Mouse (Mus musculus): Measurements from ENCODE around the gene Ccdc163.
"Not testable (repeated sequence)": the region's sequence is repeated elsewhere in the genome, so short reads cannot be mapped to it uniquely, and the experiment has no call there.

Gene Ccdc163

DNA sequence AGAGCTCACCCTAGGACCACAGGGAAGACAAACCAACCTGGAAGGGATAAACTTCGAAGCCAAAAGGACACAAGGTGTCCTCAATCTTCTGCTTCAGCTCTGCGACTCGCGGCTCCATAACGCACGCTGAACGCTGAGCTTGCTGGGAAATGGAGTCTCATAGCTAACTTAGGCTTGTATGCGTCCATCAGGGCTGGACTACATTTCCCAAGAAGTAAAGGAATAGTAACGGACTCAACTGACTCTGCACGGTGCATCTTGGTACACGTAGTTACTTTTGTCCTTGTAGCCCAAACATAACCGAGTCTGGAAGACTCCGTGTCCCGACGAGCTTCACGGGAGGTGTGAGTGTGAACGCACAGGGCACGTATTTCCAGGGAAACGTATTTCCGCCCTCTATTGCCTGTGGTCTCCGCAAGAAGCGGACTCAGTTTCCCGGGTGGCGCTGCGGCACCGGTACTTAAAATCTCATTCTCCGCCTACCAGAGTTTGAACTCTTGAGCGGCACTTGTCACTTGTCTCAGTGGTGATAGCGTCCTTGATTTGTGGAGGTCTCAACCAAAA is at the start of gene Ccdc163, which contains the start of gene Mmachc:
Ccdc163 (plus strand) TSS at position 309 of the 564 bp plus-strand sequence.
Mmachc (minus strand) TSS at position 206 of the 564 bp plus-strand sequence.
- in situ Hi-C loops (cut with MboI, MseI): no loop called here

DNA sequence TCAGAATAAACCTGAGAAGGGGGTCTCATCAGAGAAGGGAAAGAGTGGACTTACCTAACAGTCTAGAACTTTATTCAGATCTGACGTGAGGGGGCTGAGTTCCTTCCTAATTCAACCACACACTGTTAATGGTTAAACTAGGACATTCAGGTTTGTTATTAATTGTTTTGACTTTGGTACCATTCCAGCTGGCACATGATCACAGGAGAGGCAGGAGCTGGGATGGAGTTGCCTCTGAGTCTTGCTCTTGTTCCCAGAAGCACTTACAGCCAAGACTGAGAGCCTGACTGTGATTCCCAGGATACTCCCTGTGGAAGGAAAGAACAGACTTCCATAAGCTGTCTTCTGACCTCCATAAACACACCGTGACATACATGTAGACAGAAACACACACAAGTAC is 48.8 kb upstream of the Ccdc163 start:
- in situ Hi-C loops (cut with MboI, MseI): no loop called here

DNA sequence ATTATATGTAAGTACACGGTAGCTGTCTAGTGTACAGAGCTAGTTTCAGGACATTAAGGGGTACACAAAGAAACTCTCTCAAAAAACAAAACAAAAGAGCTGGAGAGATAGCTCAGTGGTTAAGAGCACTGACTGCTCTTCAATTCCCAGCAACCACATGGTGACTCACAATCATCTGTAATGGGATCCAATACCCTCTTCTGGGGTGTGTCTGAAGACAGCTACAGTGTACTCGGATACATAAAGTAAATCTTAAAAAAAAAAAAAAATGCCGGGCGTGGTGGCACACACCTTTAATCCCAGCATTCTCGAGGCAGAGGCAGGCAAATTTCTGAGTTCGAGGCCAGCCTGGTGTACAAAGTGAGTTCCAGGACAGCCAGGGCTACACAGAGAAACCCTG is 48.4 kb upstream of the Ccdc163 start:
- in situ Hi-C loops (cut with MboI, MseI): not testable (repeated sequence)

DNA sequence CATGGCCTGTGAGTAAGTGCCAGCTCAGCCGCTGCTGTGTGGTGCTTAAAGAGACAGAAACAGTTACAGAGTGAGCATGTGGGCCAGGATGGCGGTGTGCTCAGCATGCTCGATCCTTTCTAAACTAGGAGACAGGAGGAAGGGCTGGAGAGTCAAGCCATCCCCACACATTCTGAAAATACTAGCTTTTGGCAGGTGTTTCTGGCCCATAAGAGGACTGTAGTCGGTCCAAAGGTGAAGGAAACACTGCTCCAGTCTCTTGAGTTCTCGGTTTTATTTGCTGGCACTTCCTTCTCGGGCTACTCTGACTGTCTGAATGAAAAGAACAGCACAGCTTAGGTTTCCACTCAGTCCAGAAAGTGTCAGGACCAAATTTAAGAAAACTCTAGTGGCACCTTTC is 47.5 kb upstream of the Ccdc163 start:
- in situ Hi-C loops (cut with MboI, MseI): no loop called here

DNA sequence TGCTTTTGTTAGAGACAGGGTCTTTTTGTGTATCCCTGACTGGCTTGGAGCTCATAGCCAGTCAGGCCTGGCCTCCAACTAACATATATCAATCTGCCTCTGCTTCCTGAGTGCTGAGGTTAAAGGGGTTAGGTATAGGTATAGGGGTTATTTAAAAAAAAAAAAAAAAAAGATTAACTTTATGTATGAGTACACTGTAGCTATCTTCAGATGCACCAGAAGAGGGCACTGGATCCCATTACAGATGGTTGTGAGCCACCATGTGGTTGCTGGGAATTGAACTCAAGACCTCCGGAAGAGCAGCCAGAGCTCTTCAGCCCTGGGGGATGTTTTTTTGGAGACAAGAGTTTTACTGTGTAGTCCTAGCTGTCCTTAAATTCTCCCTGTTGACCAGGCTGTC is 46.3 kb upstream of the Ccdc163 start:
- in situ Hi-C loops (cut with MboI, MseI): no loop called here

DNA sequence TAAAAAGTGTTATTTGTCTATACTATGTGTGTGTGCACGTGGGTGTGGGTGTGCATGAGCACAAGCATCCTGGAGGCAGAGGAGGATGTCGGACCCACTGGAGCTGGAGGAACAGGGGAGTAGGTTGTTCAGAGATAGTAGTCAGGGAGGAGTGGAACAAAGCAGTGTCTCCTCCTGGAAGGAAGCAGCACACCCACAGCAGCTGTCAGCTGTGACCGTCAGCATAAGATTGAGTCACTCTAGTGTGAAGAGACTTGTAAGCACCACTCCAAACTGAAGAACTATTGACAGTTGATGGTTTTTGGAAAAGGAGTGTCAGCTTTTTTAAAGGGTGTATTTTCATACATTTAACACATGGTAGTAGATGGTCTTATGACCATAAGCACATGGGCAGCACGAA is 41.7 kb upstream of the Ccdc163 start:
- in situ Hi-C loops (cut with MboI, MseI): no loop called here

DNA sequence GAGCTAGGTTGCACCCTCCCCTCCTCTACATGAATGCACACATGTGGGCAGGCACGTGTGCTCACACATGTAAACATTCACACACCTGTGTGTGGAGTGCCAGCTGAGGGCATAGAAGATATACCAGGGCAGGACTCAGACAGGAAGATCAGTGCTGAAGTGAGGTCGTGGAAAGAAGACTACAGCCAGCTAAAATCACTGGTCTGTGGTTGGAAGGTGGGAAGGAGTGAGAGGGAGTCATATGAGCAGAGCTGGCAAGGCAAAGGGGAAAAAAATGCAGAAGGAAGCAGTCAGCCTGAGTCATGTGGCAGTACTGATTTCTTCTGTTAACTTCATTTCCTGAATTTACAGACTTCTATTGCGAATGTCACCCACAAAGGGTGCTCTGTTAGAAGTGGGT is 40.2 kb upstream of the Ccdc163 start:
- in situ Hi-C loops (cut with MboI, MseI): no loop called here

DNA sequence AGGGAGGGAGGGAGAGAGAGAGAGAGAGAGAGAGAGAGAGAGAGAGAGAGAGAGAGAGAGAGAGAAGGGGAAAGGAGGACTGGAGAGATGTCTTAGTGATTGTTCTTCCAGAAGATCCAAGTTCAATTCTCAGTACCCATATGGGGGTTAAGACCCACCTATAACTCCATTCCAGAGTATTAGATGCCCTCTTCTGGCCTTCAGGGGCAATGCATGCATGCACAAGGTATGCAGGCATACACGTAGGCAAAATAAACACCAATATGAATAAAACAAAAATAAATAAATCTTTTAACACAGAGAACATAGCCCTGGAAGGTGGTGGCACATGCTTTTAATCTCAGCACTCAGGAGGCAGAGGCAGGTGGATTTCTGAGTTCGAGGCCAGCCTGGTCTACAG is 39.0 kb upstream of the Ccdc163 start:
- in situ Hi-C loops (cut with MboI, MseI): no loop called here

DNA sequence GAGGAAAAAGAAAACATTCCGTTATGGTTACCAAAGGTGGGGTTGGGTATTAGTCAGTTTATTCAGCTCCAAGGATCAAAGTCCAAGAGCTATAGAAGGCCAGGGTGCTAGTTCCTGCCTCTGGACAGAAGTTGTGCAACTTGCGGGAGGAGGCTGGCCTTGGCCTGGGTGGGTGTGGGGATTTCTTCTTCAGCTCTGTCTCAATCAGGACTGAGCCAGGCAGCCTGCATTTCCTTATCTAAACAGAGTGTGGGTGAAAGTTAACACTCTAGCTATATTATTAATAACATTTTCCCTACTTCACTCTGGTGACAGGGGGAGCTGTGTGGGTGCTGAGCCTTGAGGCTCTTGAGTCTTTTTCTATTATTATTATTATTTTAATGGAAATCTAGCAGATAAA is 35.5 kb upstream of the Ccdc163 start:
- in situ Hi-C loops (cut with MboI, MseI): no loop called here

DNA sequence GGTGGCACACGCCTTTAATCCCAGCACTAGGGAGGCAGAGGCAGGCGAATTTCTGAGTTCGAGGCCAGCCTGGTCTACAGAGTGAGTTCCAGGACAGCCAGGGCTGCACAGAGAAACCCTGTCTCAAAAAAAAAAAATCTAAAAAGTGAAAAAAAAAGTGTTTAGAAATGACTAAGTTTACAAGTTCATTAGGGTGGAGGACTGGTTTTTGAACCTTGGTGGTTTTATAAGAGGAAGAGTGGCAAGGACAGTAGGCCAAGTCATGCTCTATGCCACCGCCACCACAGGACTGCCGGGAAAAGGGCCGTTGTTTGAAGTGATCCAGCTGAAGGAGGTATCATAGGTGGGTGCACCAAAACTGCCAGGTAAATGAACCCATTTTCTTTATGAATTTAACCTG is 33.5 kb upstream of the Ccdc163 start:
- in situ Hi-C loops (cut with MboI, MseI): not testable (repeated sequence)

DNA sequence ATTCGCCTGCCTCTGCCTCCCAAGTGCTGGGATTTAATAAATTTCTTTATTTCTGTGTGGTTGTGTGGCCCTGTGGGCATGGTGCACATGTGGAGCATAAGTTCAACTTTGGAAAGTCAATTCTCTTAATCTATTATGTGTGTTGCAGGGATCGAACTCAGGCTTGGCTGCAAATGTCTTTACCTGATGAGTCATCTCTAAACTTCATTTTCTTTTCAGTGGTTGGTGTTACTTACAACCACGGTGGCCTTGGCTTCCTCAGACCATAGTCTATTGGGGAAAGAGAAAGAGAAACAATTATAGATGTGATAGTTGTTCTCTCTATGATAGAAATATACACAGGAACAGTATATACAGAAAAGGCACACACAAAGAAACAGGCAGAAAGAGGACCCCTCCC is 32.3 kb upstream of the Ccdc163 start:
- in situ Hi-C loops (cut with MboI, MseI): no loop called here

DNA sequence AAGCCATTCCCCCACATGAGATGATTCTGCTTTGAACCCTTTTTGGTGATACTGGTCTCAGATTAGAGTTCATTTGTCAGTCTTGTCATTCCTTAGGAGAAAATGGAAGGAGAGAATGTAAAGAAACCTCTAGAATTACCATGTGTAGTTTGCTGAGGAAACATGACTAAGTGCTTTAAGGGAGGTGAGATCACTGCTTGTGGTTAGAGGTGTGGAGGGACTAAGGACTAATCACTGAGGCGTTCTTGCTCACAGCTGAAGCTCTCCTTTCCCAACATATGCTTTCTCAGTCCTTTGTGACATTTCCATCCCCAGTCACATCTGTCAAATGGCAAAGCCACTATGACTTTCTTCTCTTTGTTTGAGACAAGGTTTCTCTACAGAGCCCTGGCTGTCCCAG is 30.5 kb upstream of the Ccdc163 start:
- in situ Hi-C loops (cut with MboI, MseI): no loop called here

DNA sequence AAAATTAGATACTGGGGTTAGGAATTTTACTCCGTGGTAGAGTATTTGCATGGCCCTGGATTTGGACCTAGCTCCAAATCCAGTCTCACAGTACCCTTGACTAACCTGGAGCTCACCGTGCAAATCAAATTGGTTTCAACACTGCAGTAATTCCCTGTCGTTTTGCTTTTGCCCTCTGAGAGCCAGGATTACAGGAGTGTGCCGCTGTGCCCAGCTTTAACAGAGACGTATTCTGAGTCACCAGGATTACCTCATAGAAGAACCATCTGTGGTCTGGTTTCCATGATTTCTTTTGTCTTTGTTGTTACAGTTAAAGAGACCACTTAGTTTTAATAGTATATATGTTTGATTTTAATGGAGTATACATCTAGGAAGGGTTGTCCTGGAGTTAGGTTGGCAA is 29.2 kb upstream of the Ccdc163 start:
- in situ Hi-C loops (cut with MboI, MseI): no loop called here

DNA sequence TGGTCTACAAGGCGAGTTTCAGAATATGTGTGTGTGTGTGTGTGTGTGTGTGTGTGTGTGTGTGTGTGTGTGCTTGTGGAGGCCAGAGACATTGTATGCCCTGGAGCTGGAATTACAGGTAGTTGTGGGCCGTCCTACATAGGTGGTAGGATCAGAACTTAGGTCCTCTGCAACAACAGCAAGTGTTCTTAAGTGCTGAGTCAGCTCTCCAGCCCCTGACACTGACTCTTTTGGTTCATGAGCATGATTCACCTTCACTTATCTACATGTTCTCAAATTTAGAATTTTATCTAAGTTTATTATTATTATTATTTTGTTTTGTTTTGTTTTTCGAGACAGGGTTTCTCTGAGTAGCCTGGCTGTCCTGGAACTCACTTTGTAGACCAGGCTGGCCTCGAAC is 27.8 kb upstream of the Ccdc163 start:
- in situ Hi-C loops (cut with MboI, MseI): not testable (repeated sequence)

DNA sequence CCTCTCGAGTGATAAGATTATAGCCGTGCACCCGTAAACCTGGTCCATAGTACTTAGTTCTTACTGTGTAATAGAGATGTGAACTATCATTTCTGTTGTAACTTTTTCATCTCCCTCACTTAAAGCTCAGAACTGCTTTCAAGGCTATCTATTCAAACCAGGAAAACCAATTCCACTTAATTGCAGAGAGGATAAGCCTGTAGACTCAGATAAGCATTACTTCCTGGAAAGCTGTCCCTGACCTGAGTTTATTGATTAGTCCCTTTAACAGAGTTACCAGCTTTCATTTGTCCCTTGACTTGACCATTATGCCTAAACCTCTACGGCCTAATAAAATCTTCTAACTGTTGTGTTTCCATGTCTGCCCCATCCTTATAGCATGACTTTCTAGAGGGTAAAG is 24.4 kb upstream of the Ccdc163 start:
- in situ Hi-C loops (cut with MboI, MseI): no loop called here

DNA sequence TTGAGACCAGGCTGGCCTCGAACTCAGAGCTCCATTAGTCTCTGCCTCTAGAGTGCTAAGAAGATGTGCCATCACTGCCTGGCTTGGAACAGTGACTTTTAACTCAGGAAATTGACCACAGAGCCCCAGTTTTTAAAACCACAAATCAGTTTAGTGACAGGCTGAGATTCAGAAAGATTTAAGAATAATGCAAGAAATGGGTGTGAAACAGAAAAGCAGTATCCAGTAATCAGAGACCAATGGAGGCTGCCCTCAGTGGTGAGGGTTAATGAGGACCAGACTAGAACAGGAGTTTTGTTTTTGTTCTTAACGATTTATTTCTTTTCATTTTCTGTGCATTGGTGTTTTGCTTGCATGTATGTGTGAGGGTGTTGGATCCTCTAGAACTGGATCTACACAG is 23.6 kb upstream of the Ccdc163 start:
- in situ Hi-C loops (cut with MboI, MseI): loop anchor here in 1 of 2 experiments (5.0 kb wide), 1 partner anchor 32 kb away; the partner anchor contains the start of gene Akr1a1

DNA sequence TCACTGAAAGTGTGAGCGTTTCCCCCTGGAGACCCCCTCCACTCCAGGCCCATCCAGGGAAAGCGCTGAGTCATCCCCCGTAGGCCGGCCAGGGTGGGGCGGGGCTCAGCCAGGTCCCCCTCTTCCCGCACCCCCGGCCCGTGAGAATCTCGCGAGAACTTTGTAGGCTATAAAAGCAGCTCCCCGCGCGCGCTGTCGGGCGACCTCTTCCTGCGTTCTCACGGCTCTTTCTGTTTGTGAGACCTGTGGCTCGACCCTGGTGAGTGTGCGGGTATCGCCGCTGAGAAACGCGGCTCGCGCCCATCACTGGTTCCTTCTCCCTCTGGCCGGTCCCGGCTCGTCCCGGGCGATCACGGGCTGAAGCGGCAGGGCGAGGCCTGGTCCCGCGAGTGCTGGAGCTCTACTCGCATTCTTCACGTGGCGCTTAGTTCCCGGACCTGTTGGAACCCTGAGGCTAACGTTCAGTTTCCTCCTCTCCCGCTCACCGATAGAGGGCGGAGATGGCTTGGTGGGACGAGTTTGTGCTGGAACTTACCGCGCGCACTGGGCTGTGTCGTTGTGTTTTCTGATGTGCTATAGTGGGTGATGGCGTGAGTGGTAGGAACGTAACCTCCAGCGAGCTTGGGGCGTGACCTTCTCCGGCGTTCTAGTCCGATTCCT is 22.8 kb upstream of the Ccdc163 start, which contains the start of gene Prdx1:
Prdx1 (plus strand) TSS at position 143 of the 660 bp plus-strand sequence.
- in situ Hi-C loops (cut with MboI, MseI): loop anchor here in 1 of 2 experiments (5.0 kb wide), 1 partner anchor 33 kb away; the partner anchor contains the start of gene Akr1a1

DNA sequence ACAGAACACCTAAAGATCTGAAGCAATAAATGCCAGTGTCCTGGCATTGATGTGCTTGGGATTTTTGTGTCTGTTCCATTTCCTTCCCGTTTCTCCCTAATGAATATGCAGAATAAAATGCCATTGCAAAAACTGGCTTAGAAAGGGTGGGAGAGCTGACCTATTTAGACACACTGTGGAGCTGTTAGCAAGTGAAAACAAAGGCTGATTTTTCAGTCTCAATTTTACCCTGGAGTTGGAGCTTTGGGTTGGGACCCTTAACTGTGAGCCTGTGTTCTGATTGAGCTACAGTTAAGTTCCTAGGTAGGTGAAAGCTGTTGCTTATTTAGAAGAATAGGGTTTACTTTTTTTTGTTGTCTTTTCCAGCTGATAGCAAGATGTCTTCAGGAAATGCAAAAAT is 21.3 kb upstream of the Ccdc163 start:
- in situ Hi-C loops (cut with MboI, MseI): loop anchor here in 1 of 2 experiments (5.0 kb wide), 1 partner anchor 35 kb away; the partner anchor contains the start of gene Akr1a1

DNA sequence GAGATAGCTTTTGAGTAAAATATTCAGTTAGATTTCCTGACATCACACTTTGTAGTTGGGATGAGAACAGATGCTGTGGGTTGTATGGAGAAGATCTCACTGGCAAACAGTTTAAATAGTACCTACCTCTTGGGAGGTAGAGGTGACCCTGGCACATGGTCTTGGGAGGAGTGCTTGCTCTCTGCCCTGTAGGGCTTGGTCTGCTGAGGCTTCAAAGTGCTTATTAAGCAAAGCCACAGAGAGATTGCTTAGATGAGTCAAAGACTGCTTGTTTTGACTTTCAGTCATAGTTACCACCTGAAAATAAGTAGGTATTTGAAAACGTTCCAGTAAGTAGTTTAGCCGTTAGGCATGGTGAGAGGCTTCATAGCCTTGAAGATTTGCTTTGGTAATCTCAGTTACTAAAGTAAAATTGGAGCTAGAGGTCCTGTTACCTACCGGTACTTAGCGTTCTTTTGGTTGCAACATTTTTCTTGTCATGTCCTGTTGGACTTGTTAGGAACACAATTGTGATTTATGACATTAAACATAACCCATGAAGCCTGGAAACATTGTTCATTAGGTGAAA is 18.9 kb upstream of the Ccdc163 start:
- in situ Hi-C loops (cut with MboI, MseI): loop anchor here in 1 of 2 experiments (5.0 kb wide), 1 partner anchor 37 kb away; the partner anchor contains the start of gene Akr1a1

DNA sequence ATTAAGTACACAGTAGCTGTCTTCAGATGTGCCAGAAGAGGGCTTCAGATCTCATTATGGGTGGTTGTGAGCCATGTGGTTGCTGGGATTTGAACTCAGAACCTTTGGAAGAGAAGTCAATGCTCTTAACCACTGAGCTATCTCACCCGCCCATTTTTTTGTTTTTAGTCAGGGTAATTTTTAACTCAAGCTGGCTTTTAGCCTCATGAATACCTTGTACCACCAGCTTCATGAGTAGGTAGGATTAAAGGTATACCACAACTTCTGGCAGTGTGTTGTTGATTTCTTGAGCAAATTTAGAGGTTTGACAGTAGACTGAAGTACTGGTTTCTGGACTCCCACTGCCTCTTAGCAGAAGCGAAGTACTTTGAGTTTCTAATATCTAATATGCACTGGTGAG is 16.2 kb upstream of the Ccdc163 start:
- in situ Hi-C loops (cut with MboI, MseI): loop anchor here in 1 of 2 experiments (10.0 kb wide), 1 partner anchor 483 kb away; no protein-coding TSS in a partner anchor

DNA sequence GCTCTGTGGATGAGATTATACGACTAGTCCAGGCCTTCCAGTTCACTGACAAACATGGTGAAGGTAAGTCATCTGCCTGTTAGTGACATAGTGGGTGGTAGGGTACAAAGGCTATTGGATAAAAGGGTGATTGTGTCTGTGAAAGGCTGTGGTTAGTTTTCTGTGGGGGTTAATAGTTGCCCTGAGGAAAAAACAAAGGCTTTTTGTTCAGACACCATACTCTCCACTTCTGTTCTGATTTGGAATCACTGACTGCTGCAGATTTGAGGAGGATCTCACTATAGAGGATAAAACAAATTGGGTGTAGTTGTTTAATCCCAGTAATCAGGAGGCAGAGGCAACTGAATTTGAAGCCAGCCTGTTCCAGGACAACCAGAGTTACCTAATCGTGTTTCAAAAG is 14.5 kb upstream of the Ccdc163 start:
- in situ Hi-C loops (cut with MboI, MseI): loop anchor here in 1 of 2 experiments (10.0 kb wide), 1 partner anchor 481 kb away; no protein-coding TSS in a partner anchor

DNA sequence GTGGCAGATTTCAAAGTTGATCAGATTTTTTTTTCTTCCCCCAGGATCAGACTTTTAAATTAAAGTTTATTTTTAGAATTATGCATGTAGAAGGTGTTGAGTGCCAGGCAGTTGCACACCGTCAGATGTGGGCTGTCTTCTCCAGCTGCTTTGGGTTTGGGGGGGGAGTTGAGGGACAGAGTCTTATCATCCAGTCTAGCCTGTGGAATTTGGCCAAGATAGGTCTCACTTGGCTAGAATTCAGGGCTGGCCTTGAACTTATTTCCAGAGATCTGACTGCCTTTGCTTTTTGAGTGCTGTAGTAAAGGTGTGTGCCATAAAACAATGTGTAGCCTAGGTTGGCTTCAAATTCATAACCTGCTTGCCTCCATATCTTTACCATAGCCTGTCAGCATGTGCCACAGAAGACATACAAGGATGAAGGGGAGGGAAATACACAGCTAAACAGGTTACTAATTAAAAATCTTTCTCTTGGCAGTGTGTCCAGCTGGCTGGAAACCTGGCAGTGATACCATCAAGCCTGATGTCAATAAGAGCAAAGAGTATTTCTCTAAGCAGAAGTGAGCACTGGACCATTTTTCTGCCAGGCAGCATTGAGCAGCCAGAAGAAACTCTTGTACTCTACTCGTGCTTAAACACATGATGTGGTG is 9.5 kb upstream of the Ccdc163 start:
- in situ Hi-C loops (cut with MboI, MseI): loop anchor here in 1 of 2 experiments (10.0 kb wide), 1 partner anchor 476 kb away; no protein-coding TSS in a partner anchor
